Mouse (Mus musculus): ENCODE measurements at regions not wholly inside any gene's neighbourhood (a gene's known extent, or its start where the extent isn't known, plus 50 kb on each side); places are given as distances from the start of the nearest gene placed in this dataset.
"Not testable (repeated sequence)": the region's sequence is repeated elsewhere in the genome, so short reads cannot be mapped to it uniquely, and the experiment has no call there.

GRCm38 (mm10) chr5:18579518-18579917, 219.4 kb upstream of the Gnai1 start:
- Histone ChIP-seq H3K36me3 (ENCODE audit: control insufficient read depth, insufficient read depth, low read length, poor library complexity, severe bottlenecking) (no peaks in the 10 kb centered on the region), H3K4me1 (ENCODE audit: control insufficient read depth, insufficient read depth, low read length) (no peaks in the 10 kb centered on the region), H3K4me3 (ENCODE audit: low read depth, low read length) (no peak overlapping the region), H3K9ac (ENCODE audit: low read depth, poor library complexity, severe bottlenecking) (no peak overlapping the region), H3K27ac (ENCODE audit: insufficient read depth, low read length) (no peak overlapping the region), H3K9me3 (replicated peaks; ENCODE audit: control insufficient read depth, insufficient read depth, low read length, poor library complexity, severe bottlenecking) (peaks cover 4% of the 10 kb centered on the region; the same call in 1 of the 2 replicates), H3K27me3 (ENCODE audit: control insufficient read depth, insufficient read depth, low read length, poor library complexity, severe bottlenecking) (no peaks in the 10 kb centered on the region)
- TF ChIP-seq POLR2A (IDR thresholded peaks at IDR 0.05; ENCODE audit: insufficient read depth, low read length) (no peak), EP300 (IDR thresholded peaks at IDR 0.05; ENCODE audit: insufficient read depth, low read depth, low read length) (no peak), CTCF (IDR thresholded peaks at IDR 0.05; ENCODE audit: low read depth, low read length) (no peak)

- not testable (repeated sequence) for H3K36me3 ChIP-seq (ENCODE audit: control insufficient read depth, insufficient read depth, low read length, poor library complexity, severe bottlenecking); H3K4me3 ChIP-seq (ENCODE audit: low read depth, low read length); H3K4me1 ChIP-seq (ENCODE audit: control insufficient read depth, insufficient read depth, low read length); H3K9ac ChIP-seq (ENCODE audit: low read depth, poor library complexity, severe bottlenecking); H3K27me3 ChIP-seq (ENCODE audit: control insufficient read depth, insufficient read depth, low read length, poor library complexity, severe bottlenecking)
- peaks cover 13% of the 10 kb centered on the region for H3K9me3 ChIP-seq (replicated peaks; ENCODE audit: control insufficient read depth, insufficient read depth, low read length, poor library complexity, severe bottlenecking)
- H3K27ac ChIP-seq (ENCODE audit: insufficient read depth, low read length), result peak overlapping the region; percentile 98
Measured at GRCm38 (mm10) chr5:18565176-18565920, 205.2 kb upstream of the Gnai1 start.

- Histone ChIP-seq H3K36me3 (ENCODE audit: control insufficient read depth, insufficient read depth, low read length, poor library complexity, severe bottlenecking) (no peaks in the 10 kb centered on the region; the same call in 1 of the 2 replicates), H3K4me3 (ENCODE audit: low read depth, low read length) (no peak overlapping the region), H3K27ac (ENCODE audit: insufficient read depth, low read length) (0 out of 2 replicates have a peak overlapping the region, but pooled peaks have one; percentile 44), H3K9ac (ENCODE audit: low read depth, poor library complexity, severe bottlenecking) (no peak overlapping the region), H3K27me3 (ENCODE audit: control insufficient read depth, insufficient read depth, low read length, poor library complexity, severe bottlenecking) (no peaks in the 10 kb centered on the region), H3K4me1 (ENCODE audit: control insufficient read depth, insufficient read depth, low read length) (peaks cover 1% of the 10 kb centered on the region), H3K9me3 (replicated peaks; ENCODE audit: control insufficient read depth, insufficient read depth, low read length, poor library complexity, severe bottlenecking) (peaks cover 23% of the 10 kb centered on the region)
- no peak for TF ChIP-seq EP300 (IDR thresholded peaks at IDR 0.05; ENCODE audit: insufficient read depth, low read depth, low read length)
- TF ChIP-seq POLR2A (IDR thresholded peaks at IDR 0.05; ENCODE audit: insufficient read depth, low read length), result no peak
- no peak for TF ChIP-seq CTCF (IDR thresholded peaks at IDR 0.05; ENCODE audit: low read depth, low read length)
Measured at GRCm38 (mm10) chr5:18564246-18564645, 204.1 kb upstream of the Gnai1 start.

DNA sequence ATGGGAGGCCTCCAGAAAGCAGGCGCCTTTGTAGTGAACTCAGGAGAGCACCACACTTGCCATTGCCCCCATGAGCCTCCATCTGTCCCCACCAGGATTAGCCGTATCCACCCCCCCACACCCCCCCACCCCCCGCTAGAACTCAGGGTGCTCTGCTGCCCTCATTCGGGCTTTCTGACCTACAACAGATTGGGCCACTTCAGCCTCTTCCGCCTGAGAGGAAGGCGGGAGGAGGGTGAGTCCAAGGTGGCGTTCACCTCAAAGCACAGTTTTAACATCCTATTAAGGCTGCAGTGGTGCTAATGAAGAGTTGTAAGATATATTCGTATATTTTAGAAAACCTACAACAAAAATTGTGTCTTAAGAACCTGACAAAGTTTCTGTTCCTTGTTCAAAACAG, 202.9 kb upstream of the Gnai1 start:
- Histone ChIP-seq H3K9me3 (replicated peaks; ENCODE audit: control insufficient read depth, insufficient read depth, low read length, poor library complexity, severe bottlenecking) (peaks cover 23% of the 10 kb centered on the region), H3K9ac (ENCODE audit: low read depth, poor library complexity, severe bottlenecking) (peak overlapping the region; percentile 3; the same call in 1 of the 2 replicates), H3K27me3 (ENCODE audit: control insufficient read depth, insufficient read depth, low read length, poor library complexity, severe bottlenecking) (no peaks in the 10 kb centered on the region), H3K27ac (ENCODE audit: insufficient read depth, low read length) (peak overlapping the region; percentile 20), H3K36me3 (ENCODE audit: control insufficient read depth, insufficient read depth, low read length, poor library complexity, severe bottlenecking) (no peaks in the 10 kb centered on the region; the same call in 1 of the 2 replicates), H3K4me3 (ENCODE audit: low read depth, low read length) (no peak overlapping the region), H3K4me1 (ENCODE audit: control insufficient read depth, insufficient read depth, low read length) (peaks cover 1% of the 10 kb centered on the region)
- peak; percentile 2 for TF ChIP-seq CTCF (IDR thresholded peaks at IDR 0.05; ENCODE audit: low read depth, low read length)
- no peak for TF ChIP-seq POLR2A (IDR thresholded peaks at IDR 0.05; ENCODE audit: insufficient read depth, low read length)
- TF ChIP-seq EP300 (IDR thresholded peaks at IDR 0.05; ENCODE audit: insufficient read depth, low read depth, low read length), result peak; percentile 54; the same call in 1 of the 2 replicates

DNA sequence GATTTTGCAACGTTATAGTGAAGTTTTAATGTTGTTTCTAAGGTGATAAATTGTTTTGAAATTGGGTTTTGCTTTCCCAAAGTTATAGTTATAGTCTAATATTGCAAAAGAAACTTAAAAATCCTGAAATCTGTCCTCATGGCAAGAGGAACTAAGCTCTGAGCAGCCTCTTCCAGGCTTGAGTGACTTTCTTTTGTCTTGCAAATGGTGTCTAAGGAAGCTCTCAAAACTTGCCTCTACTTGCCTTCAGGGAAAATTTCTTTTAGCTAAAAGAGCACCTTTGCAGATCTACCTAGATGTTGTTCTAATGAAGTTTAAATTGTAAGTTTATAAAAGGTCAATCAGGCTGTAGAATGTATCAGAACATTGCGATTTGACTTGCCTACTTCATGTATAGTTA, 201.8 kb upstream of the Gnai1 start:
- no peak overlapping the region for H3K4me3 ChIP-seq (ENCODE audit: low read depth, low read length)
- peaks cover 1% of the 10 kb centered on the region for H3K4me1 ChIP-seq (ENCODE audit: control insufficient read depth, insufficient read depth, low read length)
- peaks cover 15% of the 10 kb centered on the region for H3K9me3 ChIP-seq (replicated peaks; ENCODE audit: control insufficient read depth, insufficient read depth, low read length, poor library complexity, severe bottlenecking)
- no peak for TF ChIP-seq EP300 (IDR thresholded peaks at IDR 0.05; ENCODE audit: insufficient read depth, low read depth, low read length)
- TF ChIP-seq CTCF (IDR thresholded peaks at IDR 0.05; ENCODE audit: low read depth, low read length), result no peak
- no peak for TF ChIP-seq POLR2A (IDR thresholded peaks at IDR 0.05; ENCODE audit: insufficient read depth, low read length)
- H3K27me3 ChIP-seq (ENCODE audit: control insufficient read depth, insufficient read depth, low read length, poor library complexity, severe bottlenecking), result no peaks in the 10 kb centered on the region
- H3K36me3 ChIP-seq (ENCODE audit: control insufficient read depth, insufficient read depth, low read length, poor library complexity, severe bottlenecking), result no peaks in the 10 kb centered on the region; the same call in 1 of the 2 replicates
- no peak overlapping the region for H3K27ac ChIP-seq (ENCODE audit: insufficient read depth, low read length)
- H3K9ac ChIP-seq (ENCODE audit: low read depth, poor library complexity, severe bottlenecking), result no peak overlapping the region

DNA sequence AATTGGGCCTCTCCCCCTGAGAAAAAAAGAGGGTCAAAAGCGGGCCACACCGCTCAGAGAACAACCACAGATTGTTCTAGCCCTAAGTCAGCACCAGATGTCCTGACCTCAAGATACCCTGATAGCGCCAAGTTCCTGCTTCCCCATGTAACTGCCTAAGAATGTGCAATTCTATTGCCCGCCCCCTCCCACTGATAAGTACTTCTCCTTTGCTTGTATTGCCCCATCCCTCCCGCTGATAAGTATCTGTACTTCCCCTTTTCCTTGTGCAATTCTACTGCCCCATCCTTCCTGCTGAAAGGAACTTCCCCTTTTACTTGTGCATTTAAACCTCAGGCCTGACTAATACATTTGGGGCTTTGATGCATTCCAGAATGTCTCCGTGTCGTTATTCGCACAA, 194.2 kb upstream of the Gnai1 start:
- H3K9me3 ChIP-seq (replicated peaks; ENCODE audit: control insufficient read depth, insufficient read depth, low read length, poor library complexity, severe bottlenecking); H3K4me1 ChIP-seq (ENCODE audit: control insufficient read depth, insufficient read depth, low read length); H3K4me3 ChIP-seq (ENCODE audit: low read depth, low read length); H3K27me3 ChIP-seq (ENCODE audit: control insufficient read depth, insufficient read depth, low read length, poor library complexity, severe bottlenecking); H3K36me3 ChIP-seq (ENCODE audit: control insufficient read depth, insufficient read depth, low read length, poor library complexity, severe bottlenecking); H3K9ac ChIP-seq (ENCODE audit: low read depth, poor library complexity, severe bottlenecking); H3K27ac ChIP-seq (ENCODE audit: insufficient read depth, low read length): not testable (repeated sequence)

Measured in ES-Bruce4 (cell line).